Mouse (Mus musculus) heart, embryonic 12.5 days (tissue): ENCODE measurements at regions not wholly inside any gene's neighbourhood (a gene's known extent, or its start where the extent isn't known, plus 50 kb on each side); places are given as distances from the start of the nearest gene placed in this dataset.

Source experiments
- ATAC-seq: fragments of 200-750 bp; cut with Nextera tagmentation; 2 replicates; pipeline ENCODE4 v1.8.0; 2017; ENCODE audit warnings: moderate TSS enrichment, moderate library complexity; ENCODE audit not compliant: insufficient number of reproducible peaks, low FRiP score
- H3K27ac ChIP-seq: fragments of 300-500 bp; sonication (generic); 2 replicates; pipeline ENCODE4 v1.5.1; 2016; ENCODE audit warnings: mild to moderate bottlenecking, moderate library complexity; ENCODE audit not compliant: poor library complexity, severe bottlenecking
- H3K27me3 ChIP-seq: fragments of 300-500 bp; sonication (generic); replicated peaks from 2 replicates; pipeline ENCODE4 v1.6.1; 2016; ENCODE audit warnings: mild to moderate bottlenecking, moderate library complexity
- H3K36me3 ChIP-seq: fragments of 300-500 bp; sonication (generic); 2 replicates; pipeline ENCODE4 v1.6.1; 2016; ENCODE audit warnings: mild to moderate bottlenecking, moderate library complexity
- H3K4me1 ChIP-seq: fragments of 300-500 bp; sonication (generic); replicated peaks from 2 replicates; pipeline ENCODE4 v1.6.1; 2016; ENCODE audit warnings: mild to moderate bottlenecking
- H3K4me2 ChIP-seq: fragments of 300-500 bp; sonication (generic); 2 replicates; pipeline ENCODE4 v1.6.1; 2016; ENCODE audit warnings: mild to moderate bottlenecking, moderate library complexity
- H3K4me3 ChIP-seq: fragments of 300-500 bp; sonication (generic); 2 replicates; pipeline ENCODE4 v1.5.1; 2016; ENCODE audit warnings: mild to moderate bottlenecking
- H3K9ac ChIP-seq: fragments of 300-500 bp; sonication (generic); 2 replicates; pipeline ENCODE4 v1.6.1; 2016; ENCODE audit warnings: mild to moderate bottlenecking, moderate library complexity
- H3K9me3 ChIP-seq: fragments of 300-500 bp; sonication (generic); replicated peaks from 2 replicates; pipeline ENCODE4 v1.6.1; 2016; ENCODE audit warnings: mild to moderate bottlenecking, moderate library complexity
- WGBS: fragments of 180-500 bp; shearing (Covaris S2); methylation state at CpG from one replicate; pipeline ENCODE4 v1.1.7; 2016; 5-methylcytosine and 5-hydroxymethylcytosine counted together

GRCm38 (mm10) chr15:41283199-41283598, 1149.0 kb downstream of the 9330182O14Rik start:
- Histone ChIP-seq H3K36me3 (no peaks in the 10 kb centered on the region), H3K4me3 (no peak overlapping the region), H3K4me1 (peaks cover 4% of the 10 kb centered on the region), H3K9ac (no peak overlapping the region), H3K9me3 (no peaks in the 10 kb centered on the region), H3K27me3 (no peaks in the 10 kb centered on the region), H3K27ac (no peak overlapping the region), H3K4me2 (no peak overlapping the region)
- WGBS, result 71% methylated on average over 1 of the region's 1 CpGs
- ATAC-seq, result no peak

GRCm38 (mm10) chr15:41286809-41287413, 1152.7 kb downstream of the 9330182O14Rik start:
- H3K4me2 ChIP-seq, result no peak overlapping the region
- H3K4me3 ChIP-seq, result no peak overlapping the region
- ATAC-seq, result no peak
- H3K27me3 ChIP-seq, result no peaks in the 10 kb centered on the region
- 39% methylated on average over 5 of the region's 5 CpGs for WGBS
- H3K27ac ChIP-seq, result no peak overlapping the region
- peaks cover 4% of the 10 kb centered on the region for H3K4me1 ChIP-seq
- no peaks in the 10 kb centered on the region for H3K36me3 ChIP-seq
- H3K9ac ChIP-seq, result no peak overlapping the region
- H3K9me3 ChIP-seq, result no peaks in the 10 kb centered on the region

- Histone ChIP-seq H3K36me3 (no peaks in the 10 kb centered on the region), H3K4me2 (no peak overlapping the region), H3K4me1 (no peaks in the 10 kb centered on the region), H3K27ac (no peak overlapping the region), H3K9ac (no peak overlapping the region), H3K9me3 (no peaks in the 10 kb centered on the region), H3K4me3 (no peak overlapping the region), H3K27me3 (no peaks in the 10 kb centered on the region)
- no peak for ATAC-seq
- WGBS, result 79% methylated on average over 4 of the region's 4 CpGs
Observed at GRCm38 (mm10) chr15:41297419-41297818, 1163.3 kb downstream of the 9330182O14Rik start.

- Histone ChIP-seq H3K27me3 (no peaks in the 10 kb centered on the region), H3K4me2 (no peak overlapping the region), H3K9me3 (no peaks in the 10 kb centered on the region), H3K36me3 (no peaks in the 10 kb centered on the region), H3K27ac (no peak overlapping the region), H3K9ac (no peak overlapping the region), H3K4me1 (peaks cover 4% of the 10 kb centered on the region), H3K4me3 (no peak overlapping the region)
- 41% methylated on average over 1 of the region's 1 CpGs for WGBS
- no peak for ATAC-seq
Observed at GRCm38 (mm10) chr15:41306638-41307037, 1172.5 kb downstream of the 9330182O14Rik start.

GRCm38 (mm10) chr15:41311728-41312320, 1177.7 kb downstream of the 9330182O14Rik start:
- WGBS, result 38% methylated on average over 5 of the region's 5 CpGs
- Histone ChIP-seq H3K27me3 (no peaks in the 10 kb centered on the region), H3K9me3 (no peaks in the 10 kb centered on the region), H3K9ac (no peak overlapping the region), H3K4me1 (peaks cover 14% of the 10 kb centered on the region), H3K4me2 (no peak overlapping the region), H3K27ac (no peak overlapping the region), H3K4me3 (no peak overlapping the region), H3K36me3 (no peaks in the 10 kb centered on the region)
- no peak for ATAC-seq

GRCm38 (mm10) chr15:41314916-41315315, 1180.8 kb downstream of the 9330182O14Rik start:
- no peaks in the 10 kb centered on the region for H3K9me3 ChIP-seq
- H3K9ac ChIP-seq, result no peak overlapping the region
- no peak overlapping the region for H3K4me2 ChIP-seq
- H3K4me3 ChIP-seq, result no peak overlapping the region
- H3K27me3 ChIP-seq, result no peaks in the 10 kb centered on the region
- H3K4me1 ChIP-seq, result peaks cover 14% of the 10 kb centered on the region
- H3K27ac ChIP-seq, result no peak overlapping the region
- WGBS, result 61% methylated on average over 4 of the region's 4 CpGs
- ATAC-seq, result no peak
- no peaks in the 10 kb centered on the region for H3K36me3 ChIP-seq

- Histone ChIP-seq H3K4me1 (no peaks in the 10 kb centered on the region), H3K36me3 (no peaks in the 10 kb centered on the region), H3K27me3 (no peaks in the 10 kb centered on the region), H3K9me3 (no peaks in the 10 kb centered on the region), H3K4me2 (no peak overlapping the region), H3K4me3 (no peak overlapping the region), H3K9ac (no peak overlapping the region), H3K27ac (no peak overlapping the region)
- ATAC-seq, result no peak
- WGBS, result 19% methylated on average over 7 of the region's 7 CpGs
Observed at GRCm38 (mm10) chr15:41325633-41326252, 1191.6 kb downstream of the 9330182O14Rik start.

GRCm38 (mm10) chr15:41329286-41329685, 1195.1 kb downstream of the 9330182O14Rik start:
- Histone ChIP-seq H3K36me3 (no peaks in the 10 kb centered on the region), H3K9ac (no peak overlapping the region), H3K4me1 (no peaks in the 10 kb centered on the region), H3K4me3 (no peak overlapping the region), H3K4me2 (no peak overlapping the region), H3K27ac (no peak overlapping the region), H3K9me3 (no peaks in the 10 kb centered on the region), H3K27me3 (no peaks in the 10 kb centered on the region)
- ATAC-seq, result peak; percentile 91
- whole genome bisulfite sequencing, result 77% methylated on average over 2 of the region's 2 CpGs

GRCm38 (mm10) chr15:41330085-41330484, 1195.9 kb downstream of the 9330182O14Rik start:
- ATAC-seq, result no peak
- Histone ChIP-seq H3K27me3 (no peaks in the 10 kb centered on the region), H3K9ac (no peak overlapping the region), H3K4me2 (no peak overlapping the region), H3K36me3 (no peaks in the 10 kb centered on the region), H3K4me1 (no peaks in the 10 kb centered on the region), H3K9me3 (no peaks in the 10 kb centered on the region), H3K27ac (no peak overlapping the region), H3K4me3 (no peak overlapping the region)
- WGBS, result 36% methylated on average over 2 of the region's 2 CpGs

GRCm38 (mm10) chr15:41332451-41332850, 1198.3 kb downstream of the 9330182O14Rik start:
- no peak overlapping the region for H3K9ac ChIP-seq
- no peak overlapping the region for H3K4me2 ChIP-seq
- H3K4me3 ChIP-seq, result no peak overlapping the region
- ATAC-seq, result no peak
- H3K9me3 ChIP-seq, result no peaks in the 10 kb centered on the region
- 84% methylated on average over 1 of the region's 1 CpGs for WGBS
- no peak overlapping the region for H3K27ac ChIP-seq
- no peaks in the 10 kb centered on the region for H3K36me3 ChIP-seq
- no peaks in the 10 kb centered on the region for H3K27me3 ChIP-seq
- H3K4me1 ChIP-seq, result no peaks in the 10 kb centered on the region

- 74% methylated on average over 3 of the region's 3 CpGs for WGBS
- no peak overlapping the region for H3K4me2 ChIP-seq
- no peak overlapping the region for H3K9ac ChIP-seq
- no peaks in the 10 kb centered on the region for H3K36me3 ChIP-seq
- no peaks in the 10 kb centered on the region for H3K4me1 ChIP-seq
- no peaks in the 10 kb centered on the region for H3K27me3 ChIP-seq
- no peak overlapping the region for H3K27ac ChIP-seq
- H3K4me3 ChIP-seq, result no peak overlapping the region
- H3K9me3 ChIP-seq, result no peaks in the 10 kb centered on the region
- ATAC-seq, result 0 out of 2 replicates have a peak, but pooled peaks have one; percentile 68
Observed at GRCm38 (mm10) chr15:41333165-41333564, 1199.0 kb downstream of the 9330182O14Rik start.
